Mouse (Mus musculus): Measurements from ENCODE around the gene Gla. TPM values are rescaled to one million over a fixed set of nuclear protein-coding genes. Genes with fewer than 3 reads are reported as not detected.

Gla gene
- polyA plus RNA-seq (2016; fragmentation: Nextera tagmentation; extraction: Ambion mirVana), result 3.6 and 4.4 TPM in 2 replicates

DNA sequence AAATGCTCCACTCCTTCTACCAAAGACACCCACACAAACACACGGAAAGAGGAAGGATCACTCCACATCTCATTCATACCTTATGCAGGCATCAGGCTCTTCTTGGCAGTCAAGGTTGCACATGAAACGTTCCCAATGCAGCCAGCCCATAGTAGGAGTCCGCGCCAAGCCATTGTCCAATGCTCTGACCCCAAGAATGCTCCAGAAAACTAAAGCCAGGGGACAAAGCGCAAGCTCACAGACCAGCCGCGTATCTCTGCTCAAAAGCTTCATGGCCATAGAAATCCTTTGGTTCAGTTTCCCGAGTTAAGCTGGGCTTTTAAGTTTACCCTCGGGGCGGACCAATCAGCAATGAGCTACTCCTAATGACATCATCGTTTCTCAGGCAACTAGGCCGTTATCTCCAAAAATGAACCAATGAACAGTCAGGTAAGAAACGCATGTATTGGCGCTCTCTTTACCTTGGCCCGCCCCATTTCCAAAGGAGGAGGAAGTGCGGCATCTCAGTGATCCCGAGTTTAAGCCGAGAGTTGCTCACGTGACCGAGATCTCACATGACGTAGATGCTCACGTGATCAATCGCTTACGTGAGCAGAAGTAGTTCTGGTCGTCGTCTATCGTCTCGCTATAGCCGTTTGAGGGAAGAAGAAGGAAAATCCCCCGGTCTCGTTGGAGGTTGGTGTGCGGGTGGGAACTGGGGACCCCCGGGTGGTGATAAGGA lies at the start of gene Gla, which contains the start of gene Hnrnph2:
Gene Gla (minus strand): TSS at position 467 of the 721 bp plus-strand sequence.
Gene Hnrnph2 (plus strand): TSS at position 521 of the 721 bp plus-strand sequence.
- ATAC-seq (ENCODE audit: low FRiP score), result peak; percentile 98
- WGBS, result 19% methylated on average over 33 of the region's 33 CpGs
- peaks cover 15% of the 10 kb centered on the region for H3K4me1 ChIP-seq

DNA sequence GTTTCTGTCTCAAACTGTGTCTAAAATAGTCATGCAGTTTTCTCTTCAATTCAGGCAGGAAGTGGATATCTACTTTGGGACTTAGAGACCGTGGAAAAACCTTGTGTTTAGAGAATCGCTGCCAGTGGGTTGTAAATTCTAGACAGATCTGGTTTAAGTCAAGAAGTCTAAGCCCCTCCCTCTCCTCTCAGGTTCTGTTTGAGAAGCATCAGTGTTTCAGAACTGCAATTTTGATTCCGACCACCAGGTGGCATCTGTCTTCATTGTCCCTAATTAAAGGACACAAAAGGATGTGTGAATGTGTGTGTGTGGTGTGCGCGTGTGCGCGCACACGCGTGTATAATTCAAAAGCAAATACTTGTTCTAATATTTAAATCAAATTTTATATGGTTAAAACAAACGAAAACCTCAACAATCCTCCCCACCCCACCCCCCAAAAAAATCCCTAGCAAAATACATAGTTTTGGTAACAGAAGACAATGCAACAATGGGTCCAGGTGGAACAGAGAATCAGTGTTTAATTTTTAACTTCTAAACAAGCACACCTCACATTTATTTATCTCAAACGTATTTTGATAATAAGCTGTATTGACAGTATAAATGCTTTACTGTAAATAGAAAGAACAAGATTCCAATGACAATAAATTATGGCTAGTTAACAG lies 47.2 kb upstream of the Gla start:
- H3K9me3 ChIP-seq, result no peaks in the 10 kb centered on the region
- 0 out of 2 replicates have a peak, but pooled peaks cover 6% of the 10 kb centered on the region for H3K27me3 ChIP-seq
- no peaks in the 10 kb centered on the region for H3K4me1 ChIP-seq
- WGBS, result 22% methylated on average over 11 of the region's 11 CpGs
- no peaks in the 10 kb centered on the region for H3K36me3 ChIP-seq (replicated peaks)
- H3K4me2 ChIP-seq, result no peak overlapping the region
- peak; percentile 75 for ATAC-seq (ENCODE audit: low FRiP score)
- no peak overlapping the region for H3K27ac ChIP-seq
- no peak overlapping the region for H3K4me3 ChIP-seq (replicated peaks)
- no peak overlapping the region for H3K9ac ChIP-seq

More for the DNA sequence above, at the start of gene Gla, which contains the start of gene Hnrnph2:
- no peaks in the 10 kb centered on the region for H3K27me3 ChIP-seq
- H3K4me2 ChIP-seq, result peak within 1 kb of the TSS; percentile 57
- H3K9ac ChIP-seq, result peak within 1 kb of the TSS; percentile 63
- H3K9me3 ChIP-seq, result no peaks in the 10 kb centered on the region
- no peaks in the 10 kb centered on the region for H3K36me3 ChIP-seq (replicated peaks)
- peak within 1 kb of the TSS; percentile 51 for H3K4me3 ChIP-seq (replicated peaks)
- peak within 1 kb of the TSS; percentile 93 for H3K27ac ChIP-seq

DNA sequence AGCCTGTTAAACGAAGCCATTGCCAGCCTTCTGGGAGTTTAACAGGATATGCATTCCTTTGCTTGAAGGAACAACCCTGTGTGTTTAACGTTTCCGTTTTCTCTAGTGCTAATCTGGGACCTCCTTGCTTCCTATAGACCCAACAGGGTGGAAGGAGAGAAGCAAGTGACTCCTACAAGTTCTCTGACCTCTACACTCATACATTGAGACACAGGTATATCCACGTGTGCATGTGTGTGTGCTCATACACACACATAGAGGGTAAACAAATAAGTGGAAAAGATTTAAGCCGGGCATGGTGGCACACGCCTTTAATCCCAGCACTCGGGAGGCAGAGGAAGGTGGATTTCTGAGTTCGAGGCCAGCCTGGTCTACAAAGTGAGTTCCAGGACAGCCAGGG lies 46.5 kb upstream of the Gla start:
- no peaks in the 10 kb centered on the region for H3K4me1 ChIP-seq
- ATAC-seq (ENCODE audit: low FRiP score), result no peak
- WGBS, result 78% methylated on average over 8 of the region's 8 CpGs

DNA sequence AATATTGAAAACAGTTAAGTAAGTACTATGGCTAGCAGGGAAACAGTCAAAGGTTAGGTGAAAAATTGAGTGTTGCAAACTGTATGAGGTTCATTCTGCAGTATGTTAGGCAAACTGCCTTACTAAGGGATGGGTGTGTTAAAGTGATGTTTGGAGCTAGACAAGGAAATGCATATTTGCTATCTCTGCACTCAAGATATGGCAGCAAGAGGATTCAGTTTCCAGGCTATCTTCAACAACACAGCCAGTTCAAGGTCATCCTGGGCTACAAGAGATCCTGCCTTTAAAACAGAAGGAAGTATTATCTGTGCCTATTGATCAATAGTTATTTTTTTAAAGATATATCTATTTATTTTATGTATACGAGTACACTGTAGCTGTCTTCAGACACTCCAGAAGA lies 45.4 kb upstream of the Gla start:
- H3K4me2 ChIP-seq, result no peak overlapping the region
- WGBS, result 87% methylated on average over 1 of the region's 1 CpGs
- no peak overlapping the region for H3K9ac ChIP-seq
- no peaks in the 10 kb centered on the region for H3K4me1 ChIP-seq
- H3K36me3 ChIP-seq (replicated peaks), result no peaks in the 10 kb centered on the region
- no peak for ATAC-seq (ENCODE audit: low FRiP score)
- no peaks in the 10 kb centered on the region for H3K9me3 ChIP-seq
- H3K27me3 ChIP-seq, result 0 out of 2 replicates have a peak, but pooled peaks cover 2% of the 10 kb centered on the region
- H3K27ac ChIP-seq, result no peak overlapping the region
- H3K4me3 ChIP-seq (replicated peaks), result no peak overlapping the region

More for the DNA sequence above, 46.5 kb upstream of the Gla start:
- Histone ChIP-seq H3K27me3 (0 out of 2 replicates have a peak, but pooled peaks cover 8% of the 10 kb centered on the region), H3K4me3 (replicated peaks) (no peak overlapping the region), H3K36me3 (replicated peaks) (no peaks in the 10 kb centered on the region), H3K27ac (no peak overlapping the region), H3K9me3 (no peaks in the 10 kb centered on the region), H3K9ac (no peak overlapping the region), H3K4me2 (no peak overlapping the region)

DNA sequence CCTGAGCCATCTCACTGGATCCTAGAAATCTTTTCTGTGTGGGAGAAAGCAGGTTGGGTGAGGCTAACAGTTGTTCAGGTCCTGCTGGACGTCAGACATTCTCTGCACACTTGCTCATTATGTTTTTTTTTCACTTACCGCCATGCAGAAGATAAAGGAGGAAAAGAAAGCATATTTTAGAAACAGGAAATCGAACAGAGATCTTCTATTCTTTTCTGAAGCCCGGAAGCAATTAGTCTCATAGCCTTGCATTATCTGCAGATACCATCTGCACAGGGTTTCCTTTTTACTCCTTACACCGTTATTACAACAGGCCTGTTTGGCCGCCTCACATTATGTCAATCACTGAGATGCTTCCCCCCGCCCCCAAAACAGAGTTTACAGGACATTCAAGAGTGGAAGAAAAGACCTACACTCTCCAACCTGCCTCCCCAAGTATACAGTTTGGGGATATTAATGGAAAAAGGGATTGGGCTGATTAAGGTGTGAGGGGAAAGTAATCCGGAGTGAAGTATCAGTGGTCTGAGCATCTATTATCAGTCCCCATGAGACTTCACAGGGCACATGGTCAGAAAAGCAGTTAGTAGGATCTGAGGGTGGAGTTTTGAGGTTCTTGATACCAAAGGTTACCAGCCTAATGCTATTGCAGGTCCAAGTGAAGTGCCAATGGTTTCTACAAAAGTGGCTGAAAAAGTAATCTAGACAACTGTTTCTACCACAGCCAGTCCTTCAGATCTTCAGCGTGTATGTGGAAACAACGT lies 40.3 kb upstream of the Gla start:
- WGBS, result 66% methylated on average over 10 of the region's 10 CpGs
- no peak for ATAC-seq (ENCODE audit: low FRiP score)
- H3K4me2 ChIP-seq, result no peak overlapping the region

DNA sequence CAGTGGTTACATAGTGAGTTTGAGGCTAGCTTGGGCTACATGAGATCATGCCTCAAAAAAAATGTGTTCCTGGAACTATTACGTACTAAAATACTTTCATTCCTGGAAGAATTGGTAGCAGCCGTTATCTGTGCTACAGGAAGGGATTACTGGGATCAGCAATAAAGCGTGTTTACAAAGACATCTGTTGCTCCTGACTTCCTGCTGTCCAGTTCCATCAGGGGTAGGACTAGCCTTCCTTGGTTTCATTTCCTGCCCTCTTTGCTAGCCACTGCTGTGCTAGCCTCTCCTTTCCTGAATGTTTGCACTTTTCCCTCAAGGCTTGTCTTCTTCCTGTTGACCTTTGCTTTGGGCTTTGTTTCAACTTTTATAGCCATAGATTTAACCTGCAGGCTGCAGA lies 34.9 kb upstream of the Gla start:
- Histone ChIP-seq H3K4me2 (no peak overlapping the region), H3K9me3 (no peaks in the 10 kb centered on the region)

More for the DNA sequence above, 40.3 kb upstream of the Gla start:
- Histone ChIP-seq H3K27ac (no peak overlapping the region), H3K4me3 (replicated peaks) (no peak overlapping the region), H3K36me3 (replicated peaks) (no peaks in the 10 kb centered on the region), H3K9ac (no peak overlapping the region), H3K27me3 (peaks cover 2% of the 10 kb centered on the region; the same call in 1 of the 2 replicates), H3K4me1 (no peaks in the 10 kb centered on the region), H3K9me3 (no peaks in the 10 kb centered on the region)

DNA sequence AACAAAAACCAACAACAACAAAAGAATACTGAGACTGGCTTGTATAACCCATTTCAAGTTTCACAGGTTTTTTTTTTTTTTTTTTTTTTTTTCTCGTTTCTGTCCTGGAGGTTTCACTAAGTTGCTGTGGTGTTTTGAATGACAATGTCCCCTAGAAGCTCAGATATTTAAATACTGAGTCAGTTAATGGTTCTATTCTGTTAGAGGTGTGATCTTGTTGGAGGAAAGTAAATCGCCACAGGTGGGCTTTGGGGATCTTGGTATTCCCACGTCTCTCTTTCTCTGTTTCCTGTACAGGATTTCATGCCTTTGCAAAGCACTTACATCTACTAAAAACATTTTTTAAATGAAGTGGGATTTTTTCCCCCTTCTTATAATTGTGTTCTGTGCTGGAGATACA lies 34.2 kb upstream of the Gla start:
- H3K9ac ChIP-seq, result no peak overlapping the region
- H3K4me3 ChIP-seq (replicated peaks), result no peak overlapping the region
- no peaks in the 10 kb centered on the region for H3K9me3 ChIP-seq
- 44% methylated on average over 3 of the region's 3 CpGs for WGBS
- H3K4me1 ChIP-seq, result no peaks in the 10 kb centered on the region
- H3K4me2 ChIP-seq, result no peak overlapping the region
- no peaks in the 10 kb centered on the region; the same call in 1 of the 2 replicates for H3K27me3 ChIP-seq
- ATAC-seq (ENCODE audit: low FRiP score), result no peak
- no peaks in the 10 kb centered on the region for H3K36me3 ChIP-seq (replicated peaks)
- H3K27ac ChIP-seq, result no peak overlapping the region

More for the DNA sequence above, 34.9 kb upstream of the Gla start:
- WGBS, result 78% methylated on average over 3 of the region's 3 CpGs
- H3K9ac ChIP-seq, result no peak overlapping the region
- no peak overlapping the region for H3K4me3 ChIP-seq (replicated peaks)
- no peaks in the 10 kb centered on the region; the same call in 1 of the 2 replicates for H3K27me3 ChIP-seq
- no peaks in the 10 kb centered on the region for H3K36me3 ChIP-seq (replicated peaks)
- ATAC-seq (ENCODE audit: low FRiP score), result no peak
- H3K4me1 ChIP-seq, result no peaks in the 10 kb centered on the region
- H3K27ac ChIP-seq, result no peak overlapping the region

DNA sequence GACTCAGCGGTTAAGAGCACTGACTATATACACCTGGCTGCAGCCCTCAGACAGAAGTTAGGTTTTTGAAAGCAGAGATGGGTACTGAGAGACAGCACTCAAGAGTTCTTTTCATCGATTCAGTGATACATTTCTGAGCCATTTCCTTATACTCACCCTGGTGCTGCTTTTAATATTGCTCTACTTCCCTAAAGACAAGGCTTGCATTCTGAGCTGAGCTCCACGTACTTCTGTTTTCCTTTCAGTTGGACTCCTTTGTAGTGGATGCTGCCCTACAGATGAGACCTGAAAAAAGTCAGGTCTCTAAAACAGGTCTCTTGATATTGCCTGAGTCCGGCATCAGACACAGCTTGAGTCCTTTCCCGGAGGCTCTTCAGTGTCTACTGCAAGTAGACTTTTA lies 31.8 kb upstream of the Gla start:
- Histone ChIP-seq H3K9ac (no peak overlapping the region), H3K4me2 (no peak overlapping the region), H3K4me1 (no peaks in the 10 kb centered on the region), H3K4me3 (replicated peaks) (no peak overlapping the region), H3K27ac (no peak overlapping the region), H3K9me3 (no peaks in the 10 kb centered on the region), H3K27me3 (no peaks in the 10 kb centered on the region; the same call in 1 of the 2 replicates), H3K36me3 (replicated peaks) (no peaks in the 10 kb centered on the region)
- ATAC-seq (ENCODE audit: low FRiP score), result no peak
- 89% methylated on average over 5 of the region's 5 CpGs for WGBS

DNA sequence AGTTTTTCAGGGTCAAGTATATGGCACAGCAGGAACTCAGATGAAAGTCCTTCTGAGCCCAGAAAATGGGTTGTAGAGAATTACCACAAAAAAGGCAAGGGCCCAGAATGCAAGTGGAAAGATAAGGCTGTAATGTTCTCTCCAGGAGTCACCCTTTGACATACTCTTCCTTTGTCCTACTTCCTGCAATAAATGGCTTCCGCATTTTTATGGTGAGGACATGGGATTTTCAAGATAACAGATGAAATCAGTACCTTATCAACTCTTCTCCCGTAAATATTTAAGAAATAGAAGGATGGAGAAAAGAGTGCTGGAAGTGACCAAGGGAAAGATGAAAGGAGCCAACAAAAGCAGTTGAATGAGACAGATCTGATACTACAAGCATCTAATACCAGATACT lies 27.3 kb upstream of the Gla start:
- 93% methylated on average over 2 of the region's 2 CpGs for WGBS
- ATAC-seq (ENCODE audit: low FRiP score), result no peak
- Histone ChIP-seq H3K27ac (no peak overlapping the region), H3K9me3 (no peaks in the 10 kb centered on the region), H3K4me1 (no peaks in the 10 kb centered on the region), H3K9ac (no peak overlapping the region), H3K27me3 (0 out of 2 replicates have a peak, but pooled peaks cover 4% of the 10 kb centered on the region), H3K36me3 (replicated peaks) (no peaks in the 10 kb centered on the region), H3K4me2 (no peak overlapping the region), H3K4me3 (replicated peaks) (no peak overlapping the region)

DNA sequence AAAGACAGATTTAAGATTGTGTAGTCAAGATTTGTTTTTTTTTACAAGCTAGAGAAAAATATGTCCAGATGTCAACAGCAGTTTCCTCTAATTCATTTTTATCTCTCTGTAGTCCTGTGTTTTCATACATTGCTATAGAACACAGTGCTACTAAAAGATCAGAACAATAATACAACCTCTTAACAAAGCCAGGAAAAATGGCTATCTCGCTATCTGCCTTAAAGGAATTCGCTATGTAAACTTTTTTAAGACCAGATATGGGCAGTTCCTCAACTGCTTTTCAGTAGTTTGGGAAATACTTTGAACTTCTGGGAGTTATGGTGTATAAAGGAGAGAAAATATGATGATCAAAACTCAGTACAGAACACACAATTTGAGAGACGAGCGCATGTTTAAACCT lies 22.4 kb upstream of the Gla start:
- Histone ChIP-seq H3K36me3 (replicated peaks) (no peaks in the 10 kb centered on the region), H3K9ac (no peak overlapping the region), H3K9me3 (no peaks in the 10 kb centered on the region), H3K4me2 (no peak overlapping the region), H3K4me1 (peaks cover 5% of the 10 kb centered on the region; the same call in 1 of the 2 replicates), H3K27ac (no peak overlapping the region), H3K27me3 (0 out of 2 replicates have a peak, but pooled peaks cover 4% of the 10 kb centered on the region), H3K4me3 (replicated peaks) (no peak overlapping the region)
- ATAC-seq (ENCODE audit: low FRiP score), result no peak
- WGBS, result 85% methylated on average over 4 of the region's 4 CpGs

DNA sequence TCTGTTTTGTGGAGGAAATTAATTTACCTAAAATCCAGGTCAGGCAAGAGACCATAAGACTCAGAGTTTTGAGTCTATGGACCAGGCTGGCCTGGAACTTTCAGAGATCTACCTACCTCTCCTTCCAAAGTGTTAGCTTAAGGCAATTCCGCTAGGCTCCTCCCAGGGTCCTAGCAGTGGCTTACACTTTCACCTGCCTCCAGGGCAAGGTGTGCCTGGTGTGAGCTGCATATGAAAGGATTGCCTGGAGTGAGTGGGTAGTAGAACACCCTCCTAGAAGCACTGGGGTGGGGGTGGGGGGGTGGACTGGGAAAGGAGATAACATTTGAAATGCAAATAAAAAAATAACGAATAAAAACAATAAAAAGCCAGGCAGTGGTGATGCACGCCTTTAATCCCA lies 20.8 kb upstream of the Gla start:
- WGBS, result 85% methylated on average over 3 of the region's 3 CpGs
- Histone ChIP-seq H3K27me3 (no peaks in the 10 kb centered on the region), H3K9ac (no peak overlapping the region)

More for the DNA sequence above, 20.8 kb upstream of the Gla start:
- Histone ChIP-seq H3K36me3 (replicated peaks) (no peaks in the 10 kb centered on the region), H3K4me1 (peaks cover 5% of the 10 kb centered on the region; the same call in 1 of the 2 replicates), H3K4me2 (no peak overlapping the region), H3K4me3 (replicated peaks) (no peak overlapping the region), H3K9me3 (no peaks in the 10 kb centered on the region), H3K27ac (no peak overlapping the region)
- no peak for ATAC-seq (ENCODE audit: low FRiP score)
